Mouse (Mus musculus) embryonic facial prominence, embryonic 14.5 days (tissue): ENCODE results near the gene Inppl1. TPM values are rescaled to one million over a fixed set of nuclear protein-coding genes. Genes with fewer than 3 reads are reported as not detected.

ENCODE experiments used
- ATAC-seq: fragments of 200-750 bp; cut with Nextera tagmentation; 2 replicates; pipeline ENCODE4 v1.8.0; 2017; ENCODE audit warnings: low read depth, moderate number of reproducible peaks, moderate TSS enrichment
- DNase-seq: peaks from one replicate; pipeline ENCODE4 v3.0.0-alpha.2; 2015; ENCODE audit warnings: low spot score
- H3K27ac ChIP-seq: fragments of 300-500 bp; sonication (generic); replicated peaks from 2 replicates; pipeline ENCODE4 v1.5.1; 2014; ENCODE audit warnings: low read depth, mild to moderate bottlenecking, low read length, moderate library complexity
- H3K27me3 ChIP-seq: fragments of 300-500 bp; sonication (generic); replicated peaks from 2 replicates; pipeline ENCODE4 v1.6.1; 2014; ENCODE audit warnings: low read length; ENCODE audit not compliant: control insufficient read depth, insufficient read depth
- H3K36me3 ChIP-seq: fragments of 300-500 bp; sonication (generic); 2 replicates; pipeline ENCODE4 v1.6.1; 2014; ENCODE audit warnings: low read length, mixed read lengths; ENCODE audit not compliant: control insufficient read depth, insufficient read depth
- H3K4me1 ChIP-seq: fragments of 300-500 bp; sonication (generic); 2 replicates; pipeline ENCODE4 v1.6.1; 2014; ENCODE audit warnings: antibody characterized with exemption, low read length; ENCODE audit not compliant: control insufficient read depth, insufficient read depth
- H3K4me2 ChIP-seq: fragments of 300-500 bp; sonication (generic); 2 replicates; pipeline ENCODE4 v1.6.1; 2014; ENCODE audit warnings: low read depth, mild to moderate bottlenecking, low read length, moderate library complexity, mixed read lengths
- H3K4me3 ChIP-seq: fragments of 300-500 bp; sonication (generic); 2 replicates; pipeline ENCODE4 v1.5.1; 2014; ENCODE audit warnings: low read depth, mild to moderate bottlenecking, low read length
- H3K9ac ChIP-seq: fragments of 300-500 bp; sonication (generic); 2 replicates; pipeline ENCODE4 v1.6.1; 2014; ENCODE audit warnings: low read depth, mild to moderate bottlenecking, low read length, moderate library complexity, mixed read lengths
- H3K9me3 ChIP-seq: fragments of 300-500 bp; sonication (generic); 2 replicates; pipeline ENCODE4 v1.6.1; 2016; ENCODE audit warnings: low read length; ENCODE audit not compliant: control insufficient read depth
- WGBS: fragments of 180-500 bp; shearing (Covaris S2); extraction: QIAGEN DNeasy Blood & Tissue Kit; methylation state at CpG from one replicate; pipeline ENCODE4 v1.1.7; 2014; 5-methylcytosine and 5-hydroxymethylcytosine counted together
- polyA plus RNA-seq: library from polyadenylated mRNA; unstranded; fragments of >200 nt; fragmentation: Nextera tagmentation; extraction: Ambion mirVana; gene quantifications from 2 replicates; pipeline ENCODE4 v1.2.1, GENCODE M21; 2014

The Inppl1 gene
- 34.3 and 36.2 TPM in 2 replicates for polyA plus RNA-seq

DNA sequence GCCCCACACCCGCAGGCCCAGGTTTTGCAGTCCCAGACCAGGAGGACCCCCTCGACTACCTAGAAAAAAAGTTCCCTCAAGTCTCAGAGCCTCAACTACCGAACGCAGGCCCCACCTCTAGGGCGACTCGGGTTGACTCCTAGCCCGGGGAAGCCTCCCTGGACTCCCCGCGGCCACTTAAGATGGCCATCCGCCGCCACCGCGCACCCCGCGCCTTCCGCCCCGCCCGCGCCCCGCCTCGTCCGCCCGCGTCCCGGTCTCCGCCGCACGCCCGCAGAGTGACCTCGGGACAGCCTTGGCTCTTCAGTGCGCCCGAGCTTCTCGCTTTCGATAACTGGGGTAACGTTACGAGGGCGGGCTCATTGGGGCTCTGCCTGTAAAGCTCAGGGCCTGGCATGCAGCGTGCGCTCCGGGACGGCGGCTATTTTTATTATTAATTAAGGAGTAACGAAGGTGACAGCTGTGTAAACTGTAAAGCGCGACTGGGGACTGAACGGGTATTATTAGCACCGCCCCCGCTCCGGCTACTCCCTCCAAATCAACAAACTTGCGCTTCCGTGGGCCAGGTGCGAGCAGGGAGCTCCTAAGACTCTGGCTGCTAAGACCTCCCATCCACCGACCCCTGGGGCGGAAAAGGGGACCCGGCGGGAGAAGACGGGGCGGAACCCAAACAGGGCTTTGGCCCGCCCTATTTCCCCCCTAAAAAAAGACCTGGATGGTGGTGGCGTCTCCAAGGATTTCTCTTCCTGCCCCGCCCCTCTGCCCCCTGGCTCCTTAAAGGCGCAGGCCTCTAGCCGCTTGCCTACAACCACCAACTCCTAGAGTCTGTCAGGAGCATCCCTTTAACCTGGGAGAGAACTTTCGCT is at the start of gene Inppl1:
Gene Inppl1, minus strand, starts transcription at position 624 of the 866 bp plus-strand sequence.
- peak within 1 kb of the TSS; percentile 87 for H3K4me3 ChIP-seq
- no peaks in the 10 kb centered on the region for H3K9me3 ChIP-seq
- peak within 1 kb of the TSS; percentile 89 for H3K9ac ChIP-seq
- peak; percentile 87 for ATAC-seq
- H3K36me3 ChIP-seq = peaks cover 8% of the 10 kb centered on the region
- peak within 1 kb of the TSS; percentile 84 for H3K4me2 ChIP-seq
- H3K4me1 ChIP-seq = peaks cover 18% of the 10 kb centered on the region
- DNase-seq = peak; percentile 96
- no peaks in the 10 kb centered on the region for H3K27me3 ChIP-seq
- peak within 1 kb of the TSS; percentile 97 for H3K27ac ChIP-seq
- 0% methylated on average over 52 of the region's 64 CpGs for WGBS

DNA sequence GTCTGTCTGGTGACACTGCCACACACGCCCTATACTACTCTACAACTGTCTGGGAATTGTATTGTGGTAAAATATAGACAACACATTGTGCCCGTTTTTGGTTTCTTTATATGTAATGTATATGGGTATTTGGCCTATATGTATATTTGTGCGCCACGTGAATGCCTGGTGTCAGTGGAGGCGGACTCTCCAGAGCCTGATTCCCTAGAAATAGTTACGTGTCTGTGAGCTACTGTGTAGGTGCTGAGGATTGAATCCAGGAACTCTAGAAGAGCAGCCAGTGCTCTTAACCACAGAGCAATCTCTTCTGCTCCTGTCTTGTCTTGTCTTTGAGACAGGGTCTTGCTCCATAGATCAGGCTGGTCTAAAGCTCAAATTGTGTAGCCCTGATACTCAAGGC is 48.2 kb upstream of the Inppl1 start:
- no peaks in the 10 kb centered on the region; the same call in 1 of the 2 replicates for H3K27me3 ChIP-seq
- no peaks in the 10 kb centered on the region for H3K9me3 ChIP-seq
- H3K9ac ChIP-seq = no peak overlapping the region
- DNase-seq (no peak), ATAC-seq (no peak)
- H3K36me3 ChIP-seq = no peaks in the 10 kb centered on the region
- H3K27ac ChIP-seq = no peak overlapping the region
- no peak overlapping the region for H3K4me2 ChIP-seq
- H3K4me1 ChIP-seq = no peaks in the 10 kb centered on the region
- 81% methylated on average over 6 of the region's 6 CpGs for WGBS
- no peak overlapping the region for H3K4me3 ChIP-seq

- H3K9me3 ChIP-seq = no peaks in the 10 kb centered on the region
- ATAC-seq (no peak), DNase-seq (no peak)
- H3K4me2 ChIP-seq = no peak overlapping the region
- no peak overlapping the region for H3K27ac ChIP-seq
- H3K36me3 ChIP-seq = no peaks in the 10 kb centered on the region
- WGBS = 86% methylated on average over 4 of the region's 4 CpGs
- no peak overlapping the region for H3K4me3 ChIP-seq
- H3K9ac ChIP-seq = no peak overlapping the region
- H3K27me3 ChIP-seq = no peaks in the 10 kb centered on the region; the same call in 1 of the 2 replicates
- H3K4me1 ChIP-seq = no peaks in the 10 kb centered on the region
Observed at GRCm38 (mm10) chr7:101884160-101884559, 46.1 kb upstream of the Inppl1 start.

DNA sequence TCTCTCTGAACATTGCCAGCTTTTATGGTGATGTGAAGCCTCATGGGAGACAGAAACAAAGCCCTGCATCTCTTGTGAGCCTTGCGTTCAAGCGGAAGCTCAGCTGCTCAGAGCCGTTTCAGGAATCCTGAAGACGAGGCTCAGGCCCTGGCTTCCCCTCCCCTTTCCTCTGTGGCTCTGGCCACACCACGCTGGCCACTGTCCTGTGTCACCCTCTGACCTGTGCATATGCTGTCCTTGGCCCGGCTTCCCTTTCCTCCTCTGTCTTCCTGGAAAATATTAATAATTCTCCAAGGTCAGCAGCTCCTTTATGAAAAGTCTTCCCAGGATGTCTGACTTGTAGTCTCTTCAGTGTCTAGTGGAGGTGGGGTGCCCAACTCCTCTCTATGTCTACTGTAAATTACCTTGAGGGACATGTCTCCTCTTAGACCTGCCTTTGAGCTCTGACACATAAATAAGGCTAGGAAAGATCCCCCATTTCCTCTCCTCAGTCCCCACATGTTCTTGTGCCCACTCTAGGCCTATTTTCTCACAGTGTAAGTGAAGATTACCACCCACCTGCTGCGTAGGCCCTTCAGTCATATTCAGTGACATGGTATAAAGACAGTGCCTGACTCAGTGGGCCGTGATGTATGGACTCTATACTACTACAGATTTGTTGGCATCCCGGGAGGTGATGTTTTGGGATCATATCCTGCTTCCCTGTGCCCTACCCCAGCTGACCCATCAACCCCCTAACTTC is 44.6 kb upstream of the Inppl1 start:
- H3K4me3 ChIP-seq = no peak overlapping the region
- no peak overlapping the region for H3K27ac ChIP-seq
- WGBS = 66% methylated on average over 9 of the region's 9 CpGs
- no peak overlapping the region for H3K4me2 ChIP-seq
- H3K9me3 ChIP-seq = no peaks in the 10 kb centered on the region
- ATAC-seq (no peak), DNase-seq (no peak)
- no peak overlapping the region for H3K9ac ChIP-seq
- H3K36me3 ChIP-seq = no peaks in the 10 kb centered on the region
- H3K27me3 ChIP-seq = no peaks in the 10 kb centered on the region
- no peaks in the 10 kb centered on the region for H3K4me1 ChIP-seq

- no peaks in the 10 kb centered on the region for H3K9me3 ChIP-seq
- DNase-seq = no peak
- WGBS = 71% methylated on average over 4 of the region's 4 CpGs
- no peak overlapping the region for H3K4me2 ChIP-seq
- no peak overlapping the region for H3K9ac ChIP-seq
- no peak overlapping the region for H3K4me3 ChIP-seq
- H3K36me3 ChIP-seq = no peaks in the 10 kb centered on the region
- H3K4me1 ChIP-seq = no peaks in the 10 kb centered on the region
- no peak overlapping the region for H3K27ac ChIP-seq
- ATAC-seq = no peak
- no peaks in the 10 kb centered on the region for H3K27me3 ChIP-seq
Observed at GRCm38 (mm10) chr7:101880855-101881254, 42.8 kb upstream of the Inppl1 start.

DNA sequence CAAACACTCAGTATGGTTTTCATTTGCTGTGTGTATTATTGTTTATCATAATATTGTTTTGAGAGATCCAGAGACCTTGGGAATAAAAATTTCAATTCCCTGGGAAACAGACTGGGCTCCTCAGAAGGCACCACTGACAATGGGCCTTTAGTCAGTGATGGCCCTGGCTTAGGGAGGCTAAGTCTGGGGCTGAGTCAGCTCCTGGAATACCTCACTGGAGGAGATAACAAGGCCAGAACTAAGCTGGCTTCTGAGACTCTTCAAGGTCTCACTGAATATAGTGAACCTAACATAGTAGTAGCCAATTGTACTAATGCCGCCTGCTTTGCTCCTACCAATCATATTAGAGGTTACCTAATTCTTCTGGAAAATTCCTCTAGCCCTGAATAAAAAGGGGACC is 37.9 kb upstream of the Inppl1 start:
- Histone ChIP-seq H3K9me3 (no peaks in the 10 kb centered on the region), H3K4me2 (no peak overlapping the region), H3K27me3 (no peaks in the 10 kb centered on the region), H3K4me3 (no peak overlapping the region), H3K27ac (no peak overlapping the region), H3K36me3 (no peaks in the 10 kb centered on the region), H3K9ac (no peak overlapping the region), H3K4me1 (no peaks in the 10 kb centered on the region)
- 88% methylated on average over 1 of the region's 1 CpGs for WGBS
- ATAC-seq = no peak
- no peak for DNase-seq

DNA sequence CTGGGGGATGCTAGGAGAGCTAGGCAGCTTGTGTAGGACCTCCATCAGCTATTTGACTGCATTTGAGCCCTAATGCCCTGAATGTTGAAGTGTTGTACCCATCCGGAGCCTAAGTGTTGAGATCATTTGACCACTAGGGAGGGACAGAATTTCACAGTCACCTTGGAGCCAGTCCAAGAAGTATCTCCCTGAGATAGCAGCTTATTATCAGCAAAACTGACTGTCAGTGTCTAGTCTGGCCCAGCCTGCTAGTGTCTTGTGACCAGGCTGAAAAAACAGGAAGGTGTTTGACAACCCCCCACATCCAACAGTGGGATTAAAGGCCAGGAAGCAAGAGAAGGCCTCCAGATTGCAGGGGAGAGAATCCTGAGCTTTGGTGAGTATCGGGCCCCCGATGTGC is 33.3 kb upstream of the Inppl1 start:
- Histone ChIP-seq H3K4me2 (no peak overlapping the region), H3K36me3 (no peaks in the 10 kb centered on the region), H3K4me1 (no peaks in the 10 kb centered on the region), H3K9me3 (no peaks in the 10 kb centered on the region), H3K9ac (no peak overlapping the region), H3K4me3 (no peak overlapping the region), H3K27me3 (no peaks in the 10 kb centered on the region), H3K27ac (no peak overlapping the region)
- ATAC-seq (no peak), DNase-seq (no peak)
- 84% methylated on average over 3 of the region's 3 CpGs for WGBS

GRCm38 (mm10) chr7:101870629-101871028 is 32.6 kb upstream of the Inppl1 start, which contains the start of gene Folr1:
Gene Folr1 (minus strand): TSS chr7:101870788.
- no peak for DNase-seq
- no peak within 1 kb of the TSS for H3K4me3 ChIP-seq
- no peaks in the 10 kb centered on the region for H3K9me3 ChIP-seq
- no peaks in the 10 kb centered on the region for H3K36me3 ChIP-seq
- WGBS = 83% methylated on average over 2 of the region's 2 CpGs
- no peak within 1 kb of the TSS for H3K4me2 ChIP-seq
- ATAC-seq = no peak
- no peak within 1 kb of the TSS for H3K27ac ChIP-seq
- H3K9ac ChIP-seq = no peak within 1 kb of the TSS
- H3K4me1 ChIP-seq = no peaks in the 10 kb centered on the region
- no peaks in the 10 kb centered on the region for H3K27me3 ChIP-seq
